Mouse (Mus musculus): ENCODE measurements around the gene Zc3h14. TPM values are rescaled to one million over a fixed set of nuclear protein-coding genes. Genes with fewer than 3 reads are reported as not detected.

Gene Zc3h14
- polyA plus RNA-seq, 1 experiment from 2014 or later, result 120 TPM

DNA sequence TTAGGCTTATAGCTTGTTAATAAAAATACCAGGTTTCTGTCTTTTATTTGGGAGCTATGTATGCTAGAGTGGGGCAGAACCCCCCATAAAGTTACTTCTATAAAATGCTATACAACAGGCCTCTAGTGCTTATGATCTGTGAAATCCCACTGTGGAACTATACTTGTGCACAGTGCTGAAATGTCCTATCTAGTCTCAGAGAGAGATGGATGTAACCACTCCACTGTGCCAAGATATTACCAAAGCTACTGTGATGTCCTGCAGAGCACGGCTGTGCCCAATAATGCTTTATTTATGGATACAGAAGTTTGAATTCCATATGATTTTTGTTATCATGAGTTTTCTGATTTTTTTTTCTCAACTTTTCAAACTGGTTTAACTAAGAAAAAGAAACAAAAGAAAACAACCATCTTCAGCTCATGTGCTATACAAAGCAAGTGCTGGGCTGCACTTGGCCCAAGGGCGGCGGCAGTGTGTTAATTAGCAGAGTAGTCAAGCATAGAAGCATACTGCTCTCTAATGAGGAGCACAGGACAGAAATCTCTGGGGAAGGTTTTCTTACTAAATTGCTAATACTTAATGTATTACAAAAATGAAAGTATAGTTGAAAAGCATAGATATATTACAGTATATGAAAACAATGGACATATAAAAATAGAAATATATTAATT, 57.4 kb downstream of the Zc3h14 start:
- no peak overlapping the region for H3K27ac ChIP-seq (ENCODE audit: low read length)
- no peak overlapping the region for H3K4me3 ChIP-seq (ENCODE audit: low read length)
- no peaks in the 10 kb centered on the region for H3K4me1 ChIP-seq (replicated peaks; ENCODE audit: control insufficient read depth, insufficient read depth, low read length)
- no peaks in the 10 kb centered on the region for H3K9me3 ChIP-seq (ENCODE audit: control insufficient read depth, low read length)
- WGBS, result 86% methylated on average over 3 of the region's 3 CpGs
- no peaks in the 10 kb centered on the region for H3K27me3 ChIP-seq (ENCODE audit: control insufficient read depth, insufficient read depth, low read depth, low read length)
- H3K36me3 ChIP-seq (ENCODE audit: control insufficient read depth, insufficient read depth, low read length), result no peaks in the 10 kb centered on the region
- no peak overlapping the region for H3K4me2 ChIP-seq (ENCODE audit: low read depth, low read length)
- no peak for ATAC-seq (ENCODE audit: low read depth)
- no peak overlapping the region for H3K9ac ChIP-seq (ENCODE audit: low read length)

DNA sequence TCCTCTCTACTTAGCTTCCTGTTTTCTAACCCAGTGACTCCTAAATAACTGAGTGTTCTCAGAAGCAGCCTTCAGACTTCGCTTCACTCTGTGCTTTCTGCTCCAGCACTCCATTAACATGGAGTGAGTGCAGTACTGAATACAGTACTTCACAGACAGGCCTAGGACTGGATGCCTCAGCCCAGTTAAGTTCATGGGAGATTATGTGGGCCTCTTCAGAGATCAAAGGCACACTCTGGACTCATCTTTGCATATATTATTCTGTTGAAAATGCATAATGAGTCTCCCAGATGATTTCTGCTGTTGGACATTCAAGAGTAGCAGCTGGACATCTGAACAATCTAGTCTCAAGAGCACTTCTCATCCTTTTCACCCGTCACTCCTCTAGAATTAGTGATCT, 74.0 kb downstream of the Zc3h14 start:
- Histone ChIP-seq H3K27me3 (ENCODE audit: control insufficient read depth, insufficient read depth, low read depth, low read length) (no peaks in the 10 kb centered on the region), H3K27ac (ENCODE audit: low read length) (no peak overlapping the region), H3K4me2 (ENCODE audit: low read depth, low read length) (no peak overlapping the region), H3K9ac (ENCODE audit: low read length) (no peak overlapping the region), H3K4me1 (replicated peaks; ENCODE audit: control insufficient read depth, insufficient read depth, low read length) (no peaks in the 10 kb centered on the region), H3K36me3 (ENCODE audit: control insufficient read depth, insufficient read depth, low read length) (no peaks in the 10 kb centered on the region), H3K9me3 (ENCODE audit: control insufficient read depth, low read length) (no peaks in the 10 kb centered on the region), H3K4me3 (ENCODE audit: low read length) (no peak overlapping the region)
- no peak for ATAC-seq (ENCODE audit: low read depth)
- WGBS, result 77% methylated on average over 2 of the region's 2 CpGs

DNA sequence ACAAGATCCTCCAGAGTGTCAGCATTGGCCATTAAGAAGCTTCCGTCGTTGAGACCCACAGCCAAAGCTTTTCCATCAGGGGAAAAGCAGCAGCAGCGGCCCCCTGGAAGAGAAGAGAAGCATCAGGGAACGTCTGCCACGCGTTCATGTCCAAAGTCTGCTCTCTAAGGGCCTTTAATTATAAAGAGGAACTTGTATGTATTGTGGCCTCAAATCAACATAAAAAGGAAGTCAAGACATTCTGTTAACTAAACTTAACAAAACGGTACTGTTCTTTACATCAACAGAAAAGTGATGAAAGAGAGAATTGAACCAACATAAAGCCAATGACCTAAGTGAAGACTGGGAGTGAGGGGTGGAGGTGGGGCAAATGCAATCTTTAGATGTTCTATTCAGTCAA, 84.4 kb downstream of the Zc3h14 start:
- Histone ChIP-seq H3K4me1 (replicated peaks; ENCODE audit: control insufficient read depth, insufficient read depth, low read length) (0 out of 2 replicates have a peak, but pooled peaks cover 2% of the 10 kb centered on the region), H3K9me3 (ENCODE audit: control insufficient read depth, low read length) (no peaks in the 10 kb centered on the region)
- no peak for ATAC-seq (ENCODE audit: low read depth)

DNA sequence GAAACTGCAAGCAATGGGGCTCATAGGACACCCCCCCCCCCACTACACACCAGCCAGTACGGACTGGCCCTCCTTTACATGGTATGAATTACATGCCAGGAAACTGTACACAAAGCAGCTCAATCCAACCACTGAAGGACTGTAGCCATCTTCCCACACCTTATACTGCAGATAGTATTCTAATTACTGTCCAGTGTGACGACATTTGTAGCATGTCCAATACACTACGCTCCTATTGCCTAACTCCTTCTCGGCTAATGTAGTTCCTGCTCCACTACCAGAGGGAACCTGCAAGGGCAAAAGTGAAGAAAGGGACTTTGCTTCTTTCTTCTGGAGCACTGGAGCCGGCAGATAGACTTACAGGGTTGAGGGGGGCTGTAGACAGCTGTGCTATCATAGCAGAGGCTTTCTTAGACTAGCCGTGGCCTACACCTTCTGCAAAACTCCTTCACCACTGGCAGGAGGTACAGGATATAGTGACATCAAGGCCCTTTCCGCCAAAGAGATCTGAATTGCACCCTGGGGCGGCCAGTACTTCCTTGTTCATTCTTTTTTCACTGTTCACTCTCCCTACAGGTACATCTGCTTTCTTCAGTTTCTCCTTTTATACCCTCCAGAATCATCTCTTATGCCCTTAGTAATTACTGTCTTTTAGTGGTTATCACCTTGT, 86.3 kb downstream of the Zc3h14 start:
- H3K27me3 ChIP-seq (ENCODE audit: control insufficient read depth, insufficient read depth, low read depth, low read length), result no peaks in the 10 kb centered on the region
- H3K4me1 ChIP-seq (replicated peaks; ENCODE audit: control insufficient read depth, insufficient read depth, low read length), result 0 out of 2 replicates have a peak, but pooled peaks cover 2% of the 10 kb centered on the region
- peak; percentile 53 for ATAC-seq (ENCODE audit: low read depth)
- H3K4me2 ChIP-seq (ENCODE audit: low read depth, low read length), result no peak overlapping the region
- WGBS, result 68% methylated on average over 8 of the region's 8 CpGs
- H3K36me3 ChIP-seq (ENCODE audit: control insufficient read depth, insufficient read depth, low read length), result no peaks in the 10 kb centered on the region
- H3K9me3 ChIP-seq (ENCODE audit: control insufficient read depth, low read length), result no peaks in the 10 kb centered on the region
- H3K27ac ChIP-seq (ENCODE audit: low read length), result no peak overlapping the region
- no peak overlapping the region for H3K9ac ChIP-seq (ENCODE audit: low read length)
- no peak overlapping the region for H3K4me3 ChIP-seq (ENCODE audit: low read length)

More for the DNA sequence above, 84.4 kb downstream of the Zc3h14 start:
- Histone ChIP-seq H3K27me3 (ENCODE audit: control insufficient read depth, insufficient read depth, low read depth, low read length) (no peaks in the 10 kb centered on the region), H3K4me3 (ENCODE audit: low read length) (no peak overlapping the region), H3K27ac (ENCODE audit: low read length) (no peak overlapping the region), H3K36me3 (ENCODE audit: control insufficient read depth, insufficient read depth, low read length) (no peaks in the 10 kb centered on the region), H3K9ac (ENCODE audit: low read length) (no peak overlapping the region), H3K4me2 (ENCODE audit: low read depth, low read length) (no peak overlapping the region)
- 72% methylated on average over 7 of the region's 7 CpGs for WGBS

DNA sequence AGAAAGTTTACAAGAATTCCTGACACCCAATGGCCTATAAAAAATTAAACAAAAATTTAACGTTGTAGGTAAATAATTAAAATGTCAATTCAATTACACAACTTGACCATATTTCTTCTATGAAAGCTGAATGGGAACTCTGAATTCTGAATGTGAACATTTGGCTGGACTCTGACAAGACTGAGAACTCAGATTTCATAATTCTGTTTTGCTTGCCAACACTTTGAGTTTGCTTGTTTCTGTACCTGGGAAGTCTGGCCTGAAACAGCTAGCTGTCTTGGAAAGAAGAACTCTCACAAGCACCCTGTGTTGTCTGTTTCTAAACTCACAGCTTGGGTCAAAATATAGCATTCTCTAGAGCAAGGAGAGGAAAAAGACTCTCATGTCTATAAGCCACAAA, 87.1 kb downstream of the Zc3h14 start:
- no peak overlapping the region for H3K27ac ChIP-seq (ENCODE audit: low read length)
- no peaks in the 10 kb centered on the region for H3K36me3 ChIP-seq (ENCODE audit: control insufficient read depth, insufficient read depth, low read length)
- H3K9me3 ChIP-seq (ENCODE audit: control insufficient read depth, low read length), result no peaks in the 10 kb centered on the region
- 36% methylated on average over 1 of the region's 1 CpGs for WGBS
- no peak for ATAC-seq (ENCODE audit: low read depth)
- H3K4me2 ChIP-seq (ENCODE audit: low read depth, low read length), result no peak overlapping the region
- H3K4me1 ChIP-seq (replicated peaks; ENCODE audit: control insufficient read depth, insufficient read depth, low read length), result 0 out of 2 replicates have a peak, but pooled peaks cover 2% of the 10 kb centered on the region
- H3K27me3 ChIP-seq (ENCODE audit: control insufficient read depth, insufficient read depth, low read depth, low read length), result no peaks in the 10 kb centered on the region
- no peak overlapping the region for H3K9ac ChIP-seq (ENCODE audit: low read length)
- no peak overlapping the region for H3K4me3 ChIP-seq (ENCODE audit: low read length)

DNA sequence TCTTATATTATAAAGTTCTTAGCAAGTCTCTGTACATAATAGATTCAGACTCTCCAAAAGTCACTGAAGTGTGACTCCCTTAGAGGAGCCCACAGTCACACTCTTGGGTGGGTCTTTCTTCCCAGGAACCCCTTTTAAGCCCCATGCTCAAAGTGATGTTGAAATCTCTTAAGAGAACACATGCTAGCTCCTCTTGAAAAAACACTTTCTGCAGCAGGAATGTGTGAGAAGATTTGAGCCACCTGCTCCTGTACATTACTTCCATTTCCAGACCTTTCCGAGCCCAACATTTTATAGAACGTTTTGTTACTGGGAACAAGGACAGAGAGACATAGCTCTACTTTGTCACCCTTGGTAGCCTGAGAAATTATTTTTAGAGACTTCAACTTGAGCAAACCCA, 88.1 kb downstream of the Zc3h14 start:
- WGBS, result 47% methylated on average over 2 of the region's 2 CpGs
- H3K9me3 ChIP-seq (ENCODE audit: control insufficient read depth, low read length), result no peaks in the 10 kb centered on the region
- H3K4me1 ChIP-seq (replicated peaks; ENCODE audit: control insufficient read depth, insufficient read depth, low read length), result 0 out of 2 replicates have a peak, but pooled peaks cover 2% of the 10 kb centered on the region
- peak; percentile 82 for ATAC-seq (ENCODE audit: low read depth)
- no peak overlapping the region for H3K4me2 ChIP-seq (ENCODE audit: low read depth, low read length)
- H3K4me3 ChIP-seq (ENCODE audit: low read length), result no peak overlapping the region
- H3K27ac ChIP-seq (ENCODE audit: low read length), result no peak overlapping the region
- H3K27me3 ChIP-seq (ENCODE audit: control insufficient read depth, insufficient read depth, low read depth, low read length), result no peaks in the 10 kb centered on the region
- H3K36me3 ChIP-seq (ENCODE audit: control insufficient read depth, insufficient read depth, low read length), result no peaks in the 10 kb centered on the region
- no peak overlapping the region for H3K9ac ChIP-seq (ENCODE audit: low read length)

DNA sequence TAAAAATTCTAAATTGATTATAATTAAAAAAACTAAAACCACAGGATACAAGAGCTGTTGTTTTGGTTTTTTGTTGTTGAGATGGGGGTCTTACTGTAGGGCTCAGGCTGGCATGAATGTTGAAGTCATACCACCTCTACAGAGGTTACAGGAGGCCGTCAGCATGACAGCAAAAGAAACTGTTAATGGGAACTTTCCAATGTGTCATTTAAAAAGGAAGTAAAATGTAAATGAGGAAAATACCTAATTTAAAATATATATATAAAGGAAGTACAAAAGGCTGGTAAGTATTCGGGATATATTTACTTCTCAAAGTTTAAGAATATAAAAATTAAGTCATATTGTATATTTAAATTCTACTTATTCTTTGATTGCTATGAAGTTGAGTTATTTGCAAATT, 88.7 kb downstream of the Zc3h14 start:
- Histone ChIP-seq H3K9ac (ENCODE audit: low read length) (no peak overlapping the region), H3K36me3 (ENCODE audit: control insufficient read depth, insufficient read depth, low read length) (no peaks in the 10 kb centered on the region), H3K27me3 (ENCODE audit: control insufficient read depth, insufficient read depth, low read depth, low read length) (no peaks in the 10 kb centered on the region), H3K4me3 (ENCODE audit: low read length) (no peak overlapping the region), H3K4me2 (ENCODE audit: low read depth, low read length) (no peak overlapping the region), H3K9me3 (ENCODE audit: control insufficient read depth, low read length) (no peaks in the 10 kb centered on the region), H3K27ac (ENCODE audit: low read length) (no peak overlapping the region), H3K4me1 (replicated peaks; ENCODE audit: control insufficient read depth, insufficient read depth, low read length) (0 out of 2 replicates have a peak, but pooled peaks cover 2% of the 10 kb centered on the region)
- no peak for ATAC-seq (ENCODE audit: low read depth)
- 69% methylated on average over 2 of the region's 2 CpGs for WGBS

Other genes with a start within 250 kb of the Zc3h14 start
- 0.10 and 0.20 TPM in 2 replicates for gene Kcnk10, start 168.7 kb upstream of the Zc3h14 start, polyA plus RNA-seq (2015; fragmentation: Nextera tagmentation; extraction: Ambion mirVana)
- gene Spata7, start 118.8 kb upstream of the Zc3h14 start, polyA plus RNA-seq (2015; fragmentation: Nextera tagmentation; extraction: Ambion mirVana), result 15.3 and 16.8 TPM in 2 replicates
- 8.4 and 9.5 TPM in 2 replicates for gene Ptpn21, start 9.6 kb upstream of the Zc3h14 start, polyA plus RNA-seq (2015; fragmentation: Nextera tagmentation; extraction: Ambion mirVana)
- 2.9 and 3.4 TPM in 2 replicates for gene Eml5, start 154.5 kb downstream of the Zc3h14 start, polyA plus RNA-seq (2015; fragmentation: Nextera tagmentation; extraction: Ambion mirVana)
- 31.6 and 33.4 TPM in 2 replicates for gene Ttc8, start 173.6 kb downstream of the Zc3h14 start, polyA plus RNA-seq (2015; fragmentation: Nextera tagmentation; extraction: Ambion mirVana)

Measured in lung, embryonic 16.5 days (tissue).